Mouse (Mus musculus) monocyte, adult 5-6 weeks (primary cell): ENCODE data around the gene Rgma. TPM values are rescaled to one million over a fixed set of nuclear protein-coding genes. Genes with fewer than 3 reads are reported as not detected.

Experiments used
- ATAC-seq: fragments of 153-309, 156-312 bp; replicated peaks from 2 replicates; pipeline ENCODE4 v1.8.0; 2017; ENCODE audit warnings: mild to moderate bottlenecking; ENCODE audit not compliant: low TSS enrichment, insufficient number of reproducible peaks, severe bottlenecking, poor library complexity, low FRiP score
- total RNA-seq: library from RNA; stranded (forward); fragments of 200-1000, 200-491, 200-594 nt; gene quantifications from 3 replicates; pipeline ENCODE4 v1.2.3, GENCODE M21; 2017

Gene Rgma
- not detected in 3 replicates for total RNA-seq

DNA sequence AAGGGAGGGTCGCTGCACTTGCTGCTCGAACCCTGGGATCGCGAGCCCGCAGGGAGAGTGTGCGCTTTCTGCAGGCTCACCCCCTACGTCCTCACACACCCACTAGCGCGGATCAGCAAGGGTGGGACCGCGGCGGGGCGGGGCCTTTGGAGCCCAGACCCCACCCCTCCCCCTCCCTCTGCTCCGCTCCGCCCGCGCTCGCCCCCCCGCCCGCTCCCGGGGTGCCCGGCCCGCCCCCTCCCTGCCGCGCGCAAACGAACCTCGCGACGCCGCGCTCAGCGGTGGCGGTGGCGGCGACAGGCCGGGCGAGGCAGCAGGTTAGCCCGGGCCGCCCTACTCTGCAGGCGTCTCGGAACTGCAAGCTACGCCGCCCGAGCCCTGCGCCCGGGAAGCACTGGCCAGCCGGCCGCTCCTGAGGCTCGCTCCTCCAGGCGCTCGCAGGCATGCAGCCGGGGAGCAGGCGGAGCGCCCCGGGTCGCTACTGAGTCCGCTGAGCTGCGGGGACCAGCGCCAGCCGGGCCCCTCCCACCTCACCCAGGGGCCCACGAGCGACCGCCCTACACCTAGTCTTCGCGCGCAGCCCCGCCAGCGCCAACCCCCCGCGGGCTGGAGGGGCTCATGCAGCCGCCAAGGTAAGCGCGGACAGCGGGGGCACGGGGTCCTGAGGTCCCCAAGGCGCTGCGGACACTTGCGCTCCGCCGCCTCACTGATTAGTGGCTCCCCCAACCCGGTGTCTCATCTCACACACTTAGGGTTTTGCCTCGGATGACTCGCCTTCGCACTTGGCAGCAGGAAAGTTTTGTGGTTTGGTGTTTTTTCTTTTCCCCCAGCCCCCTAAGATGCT, at the start of gene Rgma:
Gene Rgma (plus strand): TSS at position 253 of the 844 bp plus-strand sequence.
- ATAC-seq, result no peak

DNA sequence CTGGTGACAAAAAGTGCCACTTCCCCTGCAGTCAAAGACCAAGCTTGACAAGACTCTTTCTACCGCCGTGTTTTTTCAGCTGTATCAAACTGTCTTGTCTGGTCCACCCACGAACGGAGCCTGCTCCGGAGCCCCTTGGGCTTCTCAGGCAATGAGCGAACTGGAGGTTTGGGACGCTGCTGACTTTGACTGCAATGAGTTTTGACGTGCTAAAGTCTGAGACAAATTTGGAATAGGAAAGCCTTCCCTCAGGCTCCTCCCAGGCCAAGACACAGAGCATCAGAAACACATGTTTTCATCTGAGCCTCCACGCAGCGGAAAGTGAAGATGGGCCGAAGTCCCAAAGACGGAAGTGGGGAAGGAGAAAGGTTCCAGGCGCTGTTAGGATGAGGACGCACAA, 49.1 kb upstream of the Rgma start:
- ATAC-seq, result no peak

DNA sequence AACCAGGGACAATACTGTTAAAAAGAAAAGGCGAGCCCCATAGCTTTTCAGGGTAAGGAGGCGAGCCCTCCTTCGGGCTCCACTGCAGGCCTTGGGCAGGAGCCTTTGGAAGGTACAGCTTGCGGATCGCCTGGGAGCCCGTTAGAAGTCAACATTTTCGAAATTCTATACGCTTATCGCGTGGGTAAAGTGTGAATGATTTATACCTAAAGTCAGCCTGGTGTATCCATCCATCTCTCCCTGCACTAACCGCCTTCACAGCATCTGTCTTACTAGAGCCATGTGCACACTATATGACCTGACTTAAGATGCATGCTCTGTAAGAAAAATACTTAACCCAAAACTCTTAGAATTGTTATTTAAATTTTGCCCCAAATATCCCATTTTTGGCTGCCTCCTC, 48.6 kb upstream of the Rgma start:
- no peak for ATAC-seq

DNA sequence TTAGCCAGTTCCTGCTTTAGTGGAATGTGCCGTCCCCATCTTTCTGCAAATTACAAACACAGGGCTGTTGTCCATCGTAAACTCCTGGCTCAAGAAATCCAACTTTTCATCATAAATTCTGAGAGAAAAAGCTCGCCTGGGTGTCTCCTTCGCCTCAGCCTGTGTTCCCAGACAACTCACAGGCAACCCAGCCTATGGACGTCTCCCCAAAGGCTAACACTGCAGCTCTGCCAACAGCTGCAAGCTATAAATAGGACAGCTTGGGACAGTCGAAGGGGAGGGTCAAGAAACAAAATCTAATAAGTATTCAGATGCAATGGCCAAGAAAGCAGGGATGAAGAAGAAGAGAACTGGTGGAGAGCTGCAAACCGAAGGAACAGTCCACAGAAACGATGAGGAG, 48.1 kb upstream of the Rgma start:
- ATAC-seq, result no peak

DNA sequence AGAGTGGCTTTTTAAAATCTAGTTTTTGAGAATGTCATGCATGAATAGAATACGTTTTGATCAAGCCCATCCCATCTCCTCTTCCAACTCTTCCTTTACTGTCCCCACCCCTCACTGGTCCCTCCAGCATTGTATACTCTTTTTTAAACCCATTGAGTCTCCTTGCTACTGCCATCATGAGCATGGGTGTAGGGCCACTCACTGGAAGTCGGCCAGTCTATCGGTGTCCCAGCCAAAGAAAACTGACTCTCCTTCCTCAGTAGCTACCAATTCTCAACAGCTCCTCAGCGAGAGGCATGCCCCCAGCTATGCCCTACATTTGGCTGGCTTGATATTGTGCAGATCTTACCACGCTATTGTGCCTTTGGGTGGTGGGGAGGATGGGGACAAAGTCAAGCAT, 47.7 kb upstream of the Rgma start:
- no peak for ATAC-seq

DNA sequence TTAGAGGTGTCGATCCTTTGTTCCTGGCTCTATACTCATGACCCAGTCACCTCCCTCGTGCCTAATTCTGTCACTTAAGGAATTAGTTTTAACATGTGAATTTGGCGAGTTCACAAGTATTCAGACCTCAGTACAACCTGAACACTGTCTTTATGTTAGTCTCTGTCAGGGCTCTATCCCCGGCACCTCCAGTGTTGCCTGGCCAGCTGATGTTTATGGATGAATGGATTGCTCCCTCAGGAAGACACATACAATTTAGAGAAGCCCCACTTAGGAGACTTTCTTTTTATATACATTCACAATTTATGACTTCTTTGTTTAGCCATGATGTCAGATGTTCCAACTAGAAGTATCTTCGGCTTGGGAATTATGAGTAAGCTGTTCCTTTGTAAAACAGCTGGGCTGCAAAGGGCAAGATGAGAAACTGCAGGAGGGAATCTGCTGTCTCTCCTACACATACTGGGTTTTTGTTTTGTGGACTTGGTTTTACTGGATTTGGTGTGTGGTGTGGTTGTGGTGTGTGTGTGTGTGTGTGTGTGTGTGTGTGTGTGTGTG, 46.6 kb upstream of the Rgma start:
- no peak for ATAC-seq

DNA sequence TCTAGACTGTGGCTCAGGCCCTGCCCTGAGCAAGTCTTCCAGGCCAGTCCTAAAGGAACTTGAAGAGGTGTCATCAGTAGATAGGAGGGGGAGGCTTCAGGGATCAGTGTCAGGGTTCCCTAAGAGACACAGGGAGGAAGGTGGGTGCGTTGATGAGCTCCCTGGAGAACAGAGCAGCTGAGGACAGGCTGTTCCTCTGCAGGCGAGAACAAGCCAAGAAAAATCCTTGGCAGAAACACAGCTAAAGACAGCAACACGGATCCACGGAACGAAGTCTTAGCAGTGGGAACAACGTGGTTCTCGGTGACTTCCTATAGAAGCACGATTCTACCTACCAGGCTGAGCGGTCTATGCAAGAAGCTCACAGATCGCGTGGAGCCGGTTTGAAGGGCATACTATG, 44.6 kb upstream of the Rgma start:
- ATAC-seq, result no peak

DNA sequence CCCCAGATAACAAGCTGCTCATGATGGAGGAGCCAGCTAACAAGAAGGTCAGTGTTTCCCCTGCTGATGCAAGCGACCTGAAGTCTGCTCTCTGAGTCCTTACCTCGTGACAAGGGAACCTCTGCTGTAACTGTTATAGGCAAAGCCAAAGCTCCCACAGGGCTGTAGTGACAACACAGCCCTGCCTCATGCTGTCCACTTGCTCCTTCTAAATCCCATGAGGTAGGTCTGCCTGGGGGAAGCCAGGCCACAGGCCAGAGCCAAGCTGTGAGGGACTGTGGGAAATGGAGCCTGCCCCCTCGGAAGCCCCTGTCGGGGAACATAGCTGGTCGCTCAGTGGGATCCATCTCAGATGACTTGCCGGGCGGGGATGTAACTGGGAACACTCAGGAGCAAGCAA, 43.7 kb upstream of the Rgma start:
- no peak for ATAC-seq

DNA sequence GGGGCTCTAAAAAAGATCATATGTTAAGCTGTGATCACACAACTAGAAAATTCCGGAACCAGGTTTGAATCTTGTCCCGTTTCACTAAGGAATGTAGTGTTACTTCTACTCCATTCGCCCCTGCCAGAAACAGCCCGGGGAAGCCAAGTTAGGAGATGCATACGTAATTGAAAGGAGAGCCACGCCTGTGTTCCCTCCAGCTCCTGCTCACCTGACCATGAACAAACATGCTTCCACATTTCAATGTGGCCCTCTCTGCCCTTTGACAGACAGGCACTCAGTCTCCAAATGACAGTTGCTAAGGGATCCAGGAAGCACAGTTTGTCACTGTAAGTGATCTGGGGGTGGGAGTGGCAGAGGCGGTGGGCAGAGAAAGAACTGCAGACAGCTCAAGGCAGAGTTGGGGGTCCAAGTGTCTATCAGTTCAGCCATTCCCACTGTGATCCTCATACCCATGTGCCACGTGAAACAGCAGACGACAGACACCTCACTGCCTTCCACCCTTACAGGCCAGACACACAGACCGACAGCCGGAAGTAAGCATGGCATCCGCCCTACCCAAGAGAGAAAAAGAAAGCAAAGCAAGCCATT, 41.8 kb upstream of the Rgma start:
- ATAC-seq, result no peak

DNA sequence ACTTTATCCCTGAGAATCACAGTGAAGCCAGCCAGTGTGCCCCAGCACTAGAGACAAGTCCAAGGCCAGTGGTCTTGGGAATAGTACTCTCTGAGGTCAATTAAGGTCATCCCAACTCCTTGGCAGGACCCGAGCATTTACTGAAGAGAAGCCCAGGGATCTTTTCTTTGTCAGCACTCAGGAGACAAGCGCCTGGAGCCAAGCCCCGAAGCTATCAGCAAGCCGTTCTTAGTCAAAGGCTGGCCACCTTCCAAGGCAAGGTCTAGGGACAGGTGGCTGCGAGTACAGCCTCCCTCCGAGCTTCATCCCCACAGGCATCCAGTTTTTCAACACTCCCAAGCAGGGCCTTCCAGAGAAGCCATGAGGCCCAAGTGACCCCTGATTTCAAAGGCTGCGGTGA, 40.4 kb upstream of the Rgma start:
- no peak for ATAC-seq

DNA sequence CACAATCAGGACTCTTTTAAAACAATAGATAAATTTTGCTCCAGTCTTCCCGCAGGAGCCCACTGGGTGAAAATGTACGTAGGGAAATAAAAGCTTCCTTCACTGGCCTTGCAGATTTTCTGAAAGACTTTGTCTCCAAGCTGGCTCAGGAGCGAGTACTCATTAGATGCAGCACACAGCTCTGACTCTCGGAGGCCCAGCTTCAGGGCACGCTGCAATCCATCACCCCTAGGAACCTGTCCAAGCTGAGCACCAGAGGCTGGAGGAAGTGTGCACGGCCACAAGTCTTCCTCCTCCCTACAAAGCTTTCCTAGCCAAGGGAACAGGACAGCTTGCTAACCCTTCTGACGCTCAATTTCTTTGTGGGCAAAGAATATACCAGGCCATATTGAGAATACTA, 38.9 kb upstream of the Rgma start:
- ATAC-seq, result no peak

DNA sequence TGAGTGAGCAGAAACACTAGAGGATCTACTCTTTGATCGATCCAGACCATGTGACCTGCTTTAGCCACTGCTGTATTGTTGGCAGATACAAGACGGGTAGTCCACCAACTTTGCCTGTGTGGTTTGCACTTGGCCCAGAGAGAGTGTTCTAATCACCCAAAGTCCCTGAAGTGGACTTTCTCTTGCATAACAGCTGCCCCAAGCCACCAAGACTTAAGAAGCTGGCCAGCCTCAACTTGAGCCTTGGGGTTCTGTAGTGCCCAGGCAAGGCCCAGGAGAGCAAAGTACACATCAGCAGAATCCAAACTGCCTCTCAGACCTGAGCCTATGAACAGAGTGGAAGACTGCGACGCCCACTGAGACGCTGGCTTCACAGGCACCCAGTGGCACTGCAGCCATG, 37.0 kb upstream of the Rgma start:
- ATAC-seq, result no peak

DNA sequence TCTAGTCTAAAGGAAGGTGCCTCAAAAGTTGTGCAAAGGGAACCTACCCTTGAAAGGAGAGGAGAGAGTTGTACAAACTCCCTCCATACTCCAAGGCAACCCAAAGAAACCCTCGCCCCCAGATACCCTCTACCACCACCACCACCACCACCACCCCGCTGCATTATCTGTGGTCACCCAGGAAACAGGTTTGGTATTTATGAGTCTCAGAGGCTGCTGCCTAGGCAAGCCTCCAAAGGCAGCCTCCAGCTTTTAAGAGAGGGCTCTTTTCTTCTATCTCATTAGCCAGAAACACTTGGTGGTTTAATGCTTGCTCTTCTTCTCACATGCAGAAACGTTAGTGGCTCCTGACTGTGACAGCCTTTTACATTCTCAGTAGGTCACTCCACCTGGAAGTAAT, 31.5 kb upstream of the Rgma start:
- ATAC-seq, result no peak

DNA sequence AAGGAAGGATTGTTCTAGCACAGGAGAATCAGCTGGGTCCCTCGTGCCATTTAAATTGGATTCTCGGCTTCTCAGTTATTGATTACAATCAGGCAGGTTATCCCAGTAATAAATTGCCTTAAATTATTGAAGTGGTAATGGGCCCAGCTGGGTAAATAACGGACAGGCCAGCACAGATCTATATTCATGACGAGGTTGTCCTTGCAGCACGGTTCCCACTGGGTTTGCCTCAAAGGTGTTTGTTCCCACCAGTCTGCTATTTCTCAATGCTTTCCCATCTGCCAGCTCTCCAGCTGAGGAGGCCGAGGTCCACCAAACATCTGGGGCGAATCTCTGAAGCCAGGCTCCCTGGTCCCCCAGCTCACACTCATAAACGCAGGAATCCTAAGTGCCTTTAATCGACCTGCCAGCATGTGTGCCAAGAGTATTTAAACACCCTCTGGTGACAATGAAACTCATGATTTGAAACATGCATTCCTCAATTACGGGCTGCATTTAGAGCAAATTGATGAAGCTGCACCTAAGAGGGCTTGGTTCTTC, 26.7 kb upstream of the Rgma start:
- no peak for ATAC-seq

DNA sequence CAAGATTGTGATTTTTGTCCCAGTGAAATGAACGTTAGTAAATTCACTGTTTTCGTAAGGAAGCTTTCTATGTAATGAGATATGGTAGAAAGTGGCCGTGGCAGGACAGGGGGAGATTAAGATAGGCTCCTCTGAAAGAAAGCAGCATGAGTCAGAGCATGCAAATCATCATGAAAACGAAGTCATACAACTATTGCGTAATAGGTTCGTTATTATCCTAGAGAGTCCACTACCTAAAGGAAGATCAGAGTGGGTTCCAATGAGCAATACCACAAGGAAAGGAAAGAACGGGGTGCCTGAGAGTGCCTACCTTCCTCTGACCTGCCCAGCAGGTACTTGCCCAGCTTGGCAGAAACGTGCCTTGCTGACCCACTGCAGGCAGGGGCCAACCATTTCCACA, 26.2 kb upstream of the Rgma start:
- ATAC-seq, result no peak

DNA sequence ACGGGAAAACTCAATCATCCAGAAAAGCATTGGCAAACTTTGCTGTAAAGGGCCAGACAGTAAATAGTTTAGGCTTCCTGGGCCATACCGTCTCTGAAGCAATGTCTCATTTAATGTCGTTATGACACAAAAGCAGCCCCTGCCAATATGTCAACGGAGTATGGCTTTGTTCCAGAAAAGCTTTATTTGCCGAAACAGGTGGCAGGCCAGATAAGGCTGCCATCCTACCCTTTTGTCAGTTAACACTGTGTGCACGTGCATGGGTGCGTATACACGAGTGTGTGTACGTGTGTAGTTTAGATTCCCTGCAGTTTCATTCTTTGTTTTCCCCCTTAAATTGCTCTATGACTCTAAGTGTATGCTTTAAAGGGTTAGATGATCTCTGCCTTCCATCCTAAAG, 20.1 kb upstream of the Rgma start:
- no peak for ATAC-seq

DNA sequence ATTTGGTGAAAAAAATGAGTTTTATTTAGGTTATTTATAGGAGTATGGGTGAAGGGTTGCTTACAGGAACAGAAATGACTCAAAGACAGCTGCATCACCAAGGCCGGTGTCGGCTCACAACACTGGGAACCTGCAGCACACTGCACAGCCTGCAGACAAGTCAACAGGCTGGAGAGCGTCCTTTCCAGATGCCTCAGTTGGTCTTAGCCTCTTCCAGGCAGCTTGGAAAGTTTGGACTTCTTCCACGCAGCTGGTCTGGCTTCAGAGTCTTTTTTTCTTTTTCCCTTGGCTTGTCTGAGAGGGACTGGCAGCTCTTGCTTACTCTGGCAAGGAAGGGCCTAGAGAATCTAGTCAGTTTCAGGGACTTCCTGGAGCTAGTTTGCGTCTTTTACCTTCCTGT, 18.4 kb upstream of the Rgma start:
- ATAC-seq, result no peak

DNA sequence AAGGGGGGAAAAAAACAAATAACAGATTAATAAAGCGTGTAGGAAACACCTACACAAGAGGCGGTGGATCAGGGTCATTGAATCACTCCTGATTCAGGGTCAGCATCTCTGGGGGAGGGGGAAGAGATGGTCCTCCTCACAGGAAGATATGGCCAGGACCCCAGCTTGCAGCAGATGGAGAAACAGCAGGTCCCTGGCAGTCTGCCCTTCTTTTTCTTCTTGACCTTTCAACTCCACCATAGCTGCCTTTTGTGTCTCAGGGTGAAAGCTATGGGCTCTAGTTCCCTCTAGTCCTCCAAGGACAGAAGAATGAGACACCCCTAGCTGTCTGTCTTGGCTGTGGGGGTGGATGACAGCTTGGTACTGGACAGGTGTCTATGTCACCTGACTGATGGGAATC, 17.7 kb upstream of the Rgma start:
- no peak for ATAC-seq

DNA sequence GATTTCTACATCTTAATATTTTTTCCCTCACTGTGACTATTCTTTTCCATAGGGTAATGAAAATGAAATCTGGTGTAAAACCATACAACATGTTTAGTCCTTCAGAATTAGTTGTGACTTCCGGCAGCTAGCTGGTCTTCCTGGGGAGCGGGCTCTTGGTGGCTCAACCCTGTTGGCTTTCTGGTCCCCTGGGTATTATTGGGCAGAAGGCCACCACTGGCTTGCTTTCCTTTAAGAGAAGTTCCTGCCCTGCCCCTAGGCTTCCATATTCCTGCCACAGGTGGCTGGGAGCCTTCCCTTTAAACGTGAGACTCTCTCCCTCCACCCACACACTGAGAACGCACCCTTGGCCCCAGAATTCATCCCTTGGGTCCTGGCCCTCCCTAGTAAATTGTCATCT, 9.8 kb upstream of the Rgma start:
- ATAC-seq, result no peak

DNA sequence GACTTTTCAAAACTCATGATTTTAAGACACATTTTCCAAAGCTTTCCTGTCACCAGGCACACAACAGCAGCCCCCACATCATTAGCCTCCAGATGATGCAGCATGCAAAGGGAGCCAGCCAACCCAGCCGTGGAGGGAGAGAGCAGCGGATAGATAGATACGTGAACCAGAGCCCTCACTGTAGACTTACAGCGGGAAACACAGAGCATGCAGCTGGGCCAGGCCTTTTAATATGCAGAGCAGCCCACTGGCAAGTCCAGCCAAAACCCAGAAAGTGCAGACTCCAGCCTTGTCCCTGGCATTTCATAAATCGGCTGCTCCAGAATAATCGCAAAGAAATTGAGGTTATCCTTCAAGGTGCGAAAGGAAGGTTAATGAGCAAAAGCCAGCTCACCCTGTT, 9.3 kb upstream of the Rgma start:
- no peak for ATAC-seq
